ENCODE assay signal across 8 mouse cellular contexts in genomic region chr12:65075085-65075732, GRCm38 (mm10). TPM values are rescaled to one million over a fixed set of nuclear protein-coding genes. Genes with fewer than 3 reads are reported as not detected.
DNase-seq lines count a peak whose midpoint lies in the region; ATAC-seq and TF ChIP-seq lines count a peak whose summit lies in the region.

Fancm (plus strand) TSS chr12:65075603.

- H3K4me1 ChIP-seq in bone marrow macrophage, adult 2 months (ENCODE audit: control insufficient read depth, insufficient read depth, low read length): peaks cover 2% of the 10 kb centered on the region; the same call in 1 of the 2 replicates
- H3K4me1 ChIP-seq in embryonic fibroblast, embryonic 13.5 days (ENCODE audit: control insufficient read depth, insufficient read depth, low read length): no peaks in the 10 kb centered on the region
- H3K4me1 ChIP-seq in kidney, embryonic 14.5 days (ENCODE audit: control insufficient read depth, insufficient read depth, low read length): peaks cover 20% of the 10 kb centered on the region
- H3K4me1 ChIP-seq in limb, embryonic 15.5 days: peaks cover 19% of the 10 kb centered on the region

- H3K4me3 ChIP-seq in bone marrow macrophage, adult 2 months (ENCODE audit: insufficient read depth, low read length): peak within 1 kb of the TSS; percentile 98
- H3K4me3 ChIP-seq in embryonic fibroblast, embryonic 13.5 days (ENCODE audit: insufficient read depth, low read length): peak within 1 kb of the TSS; percentile 92
- H3K4me3 ChIP-seq in kidney, embryonic 14.5 days (ENCODE audit: low read length): peak within 1 kb of the TSS; percentile 83
- peak within 1 kb of the TSS; percentile 83 for H3K4me3 ChIP-seq in limb, embryonic 15.5 days

- H3K9me3 ChIP-seq in kidney, embryonic 14.5 days (ENCODE audit: control insufficient read depth, low read length): no peaks in the 10 kb centered on the region
- H3K9me3 ChIP-seq in limb, embryonic 15.5 days: no peaks in the 10 kb centered on the region

- H3K27me3 ChIP-seq in kidney, embryonic 14.5 days (ENCODE audit: control insufficient read depth, insufficient read depth, low read length): no peaks in the 10 kb centered on the region
- no peaks in the 10 kb centered on the region for H3K27me3 ChIP-seq in limb, embryonic 15.5 days

- peaks cover 11% of the 10 kb centered on the region; the same call in 1 of the 2 replicates for H3K36me3 ChIP-seq in kidney, embryonic 14.5 days (ENCODE audit: control insufficient read depth, insufficient read depth, low read length)
- H3K36me3 ChIP-seq in limb, embryonic 15.5 days: peaks cover 2% of the 10 kb centered on the region; the same call in 1 of the 2 replicates

- TF ChIP-seq POLR2A in bone marrow macrophage, adult 2 months (IDR thresholded peaks at IDR 0.05; ENCODE audit: borderline replicate concordance, low read depth, low read length): no peak
- TF ChIP-seq POLR2A in embryonic fibroblast, embryonic 13.5 days (IDR thresholded peaks at IDR 0.05; ENCODE audit: low read depth, low read length): peak; percentile 71

- 2% methylated on average over 39 of the region's 39 CpGs for WGBS in kidney, embryonic 14.5 days
- 2% methylated on average over 39 of the region's 39 CpGs for WGBS in limb, embryonic 15.5 days

- H3K9ac ChIP-seq in kidney, embryonic 14.5 days (ENCODE audit: low read depth, low read length): peak within 1 kb of the TSS; percentile 90
- H3K9ac ChIP-seq in limb, embryonic 15.5 days: peak within 1 kb of the TSS; percentile 72

- peak; percentile 95 for DNase-seq in A20 (ENCODE audit: low read depth, low spot score)
- peak; percentile 90 to 92 for DNase-seq in heart, adult 9 months (ENCODE audit: low spot score in 2 of 2)
- DNase-seq in monocyte, adult 2 months (ENCODE audit: low read depth in 1 of 2, low spot score in 2 of 2): peak; percentile 66 to 86
- peak; percentile 88 to 92 for DNase-seq in spleen, postnatal 36 days (ENCODE audit: low spot score in 2 of 2)

- no peak for TF ChIP-seq CTCF in bone marrow macrophage, adult 2 months (IDR thresholded peaks at IDR 0.05; ENCODE audit: low read depth, low read length)
- TF ChIP-seq CTCF in embryonic fibroblast, embryonic 13.5 days (IDR thresholded peaks at IDR 0.05; ENCODE audit: borderline replicate concordance, insufficient read depth, low read length): no peak

- H3K27ac ChIP-seq in bone marrow macrophage, adult 2 months (ENCODE audit: insufficient read depth, low read depth, low read length): peak within 1 kb of the TSS; percentile 71
- peak within 1 kb of the TSS; percentile 30; the same call in 1 of the 2 replicates for H3K27ac ChIP-seq in embryonic fibroblast, embryonic 13.5 days (ENCODE audit: insufficient read depth, low read length)
- peak within 1 kb of the TSS; percentile 83 for H3K27ac ChIP-seq in kidney, embryonic 14.5 days (ENCODE audit: low read depth, low read length)
- H3K27ac ChIP-seq in limb, embryonic 15.5 days: peak within 1 kb of the TSS; percentile 98

- ATAC-seq in kidney, embryonic 14.5 days (ENCODE audit: low FRiP score, low TSS enrichment): peak; percentile 47; the same call in 1 of the 2 replicates
- ATAC-seq in limb, embryonic 15.5 days (ENCODE audit: insufficient number of reproducible peaks, low FRiP score, low TSS enrichment, low read depth): peak; percentile 35

- H3K4me2 ChIP-seq in kidney, embryonic 14.5 days (replicated peaks; ENCODE audit: low read depth, low read length): peak within 1 kb of the TSS; percentile 42
- peak within 1 kb of the TSS; percentile 74 for H3K4me2 ChIP-seq in limb, embryonic 15.5 days

RNA-seq across cellular contexts. Expression of gene Fancm, which starts in this region (rescaled TPM):
- polyA plus RNA-seq in bone marrow macrophage, adult 2 months (2012; ENCODE audit: insufficient read depth, insufficient read length, missing spikeins): 7.0 and 7.6 TPM in 2 replicates
- 9.2 and 12.7 TPM in 2 replicates for polyA plus RNA-seq in embryonic fibroblast, embryonic 13.5 days (2011; ENCODE audit: insufficient read length, low read depth, missing spikeins)
- polyA plus RNA-seq in kidney, embryonic 14.5 days (2014; fragmentation: Nextera tagmentation; extraction: Ambion mirVana): 12.8 and 15.3 TPM in 2 replicates
- 6.3 and 9.0 TPM in 2 replicates for polyA plus RNA-seq in limb, embryonic 15.5 days (2015; fragmentation: Nextera tagmentation; extraction: Ambion mirVana)

Comparison
In these comparisons a context has a peak if more than half of its experiments do, and no peak if none do; other contexts are left out.
1. Peak in every context shown above with its lines: DNase-seq, ATAC-seq, H3K4me3 ChIP-seq and H3K27ac ChIP-seq.
2. H3K27ac ChIP-seq: peak in every context shown above with its lines; median percentile 98 in limb, embryonic 15.5 days; 83 in kidney, embryonic 14.5 days; 71 in bone marrow macrophage, adult 2 months; 30 in embryonic fibroblast, embryonic 13.5 days.